Mouse (Mus musculus): Measurements from ENCODE around the gene Pitx3. TPM values are rescaled to one million over a fixed set of nuclear protein-coding genes. Genes with fewer than 3 reads are reported as not detected.
A peak's percentile ranks its signal among the peaks of the same experiment; 100 is the strongest.

Gene Pitx3
- polyA plus RNA-seq, 1 experiment from 2014 or later, result 2.1 TPM

GRCm38 (mm10) chr19:46087871-46088270 is 60.3 kb downstream of the Pitx3 start:
- H3K27me3 ChIP-seq (ENCODE audit: low read depth, poor library complexity, severe bottlenecking), result no peaks in the 10 kb centered on the region
- 88% methylated on average over 7 of the region's 7 CpGs for WGBS
- no peak for DNase-seq (ENCODE audit: low spot score)
- no peaks in the 10 kb centered on the region for H3K9me3 ChIP-seq (replicated peaks)
- H3K4me3 ChIP-seq, result no peak overlapping the region
- no peak overlapping the region for H3K27ac ChIP-seq
- H3K36me3 ChIP-seq, result peaks cover 37% of the 10 kb centered on the region
- no peaks in the 10 kb centered on the region; the same call in 1 of the 2 replicates for H3K4me1 ChIP-seq

GRCm38 (mm10) chr19:46086337-46086736 is 61.8 kb downstream of the Pitx3 start:
- Histone ChIP-seq H3K4me1 (no peaks in the 10 kb centered on the region), H3K27me3 (ENCODE audit: low read depth, poor library complexity, severe bottlenecking) (no peaks in the 10 kb centered on the region), H3K36me3 (peaks cover 53% of the 10 kb centered on the region), H3K9me3 (replicated peaks) (no peaks in the 10 kb centered on the region), H3K27ac (no peak overlapping the region), H3K4me3 (no peak overlapping the region)
- 52% methylated on average over 3 of the region's 3 CpGs for WGBS
- peak; percentile 51 for DNase-seq (ENCODE audit: low spot score)

Other genes starting within 250 kb of the Pitx3 start
- 18.0 and 20.1 TPM in 2 replicates for gene Armh3, start 149.8 kb downstream of the Pitx3 start, polyA plus RNA-seq (2016; fragmentation: Nextera tagmentation; extraction: Ambion mirVana)
- 4.7 and 5.3 TPM in 2 replicates for gene Hps6, start 144.8 kb downstream of the Pitx3 start, polyA plus RNA-seq (2016; fragmentation: Nextera tagmentation; extraction: Ambion mirVana)
- gene Pprc1, start 103.4 kb downstream of the Pitx3 start, polyA plus RNA-seq (2016; fragmentation: Nextera tagmentation; extraction: Ambion mirVana), result 63.0 and 73.3 TPM in 2 replicates
- 96.4 and 104 TPM in 2 replicates for gene Ldb1, start 103.1 kb downstream of the Pitx3 start, polyA plus RNA-seq (2016; fragmentation: Nextera tagmentation; extraction: Ambion mirVana)
- gene Nolc1, start 72.5 kb downstream of the Pitx3 start, polyA plus RNA-seq (2016; fragmentation: Nextera tagmentation; extraction: Ambion mirVana), result 145 and 186 TPM in 2 replicates
- 0.13 TPM in 1 of 2 replicates, not detected in the other for gene Elovl3, start 16.4 kb downstream of the Pitx3 start, polyA plus RNA-seq (2016; fragmentation: Nextera tagmentation; extraction: Ambion mirVana)
- gene Gbf1, start 4.2 kb upstream of the Pitx3 start, polyA plus RNA-seq (2016; fragmentation: Nextera tagmentation; extraction: Ambion mirVana), result 39.5 and 47.8 TPM in 2 replicates
- gene Nfkb2, start 156.0 kb upstream of the Pitx3 start, polyA plus RNA-seq (2016; fragmentation: Nextera tagmentation; extraction: Ambion mirVana), result 4.5 and 5.8 TPM in 2 replicates
- gene Psd, start 178.8 kb upstream of the Pitx3 start, polyA plus RNA-seq (2016; fragmentation: Nextera tagmentation; extraction: Ambion mirVana), result 1.4 and 1.8 TPM in 2 replicates
- gene Fbxl15, start 179.9 kb upstream of the Pitx3 start, polyA plus RNA-seq (2016; fragmentation: Nextera tagmentation; extraction: Ambion mirVana), result 12.2 and 13.0 TPM in 2 replicates
- gene Cuedc2, start 190.4 kb upstream of the Pitx3 start, polyA plus RNA-seq (2016; fragmentation: Nextera tagmentation; extraction: Ambion mirVana), result 150 and 183 TPM in 2 replicates
- gene Mfsd13a, start 192.8 kb upstream of the Pitx3 start, polyA plus RNA-seq (2016; fragmentation: Nextera tagmentation; extraction: Ambion mirVana), result 7.7 and 8.1 TPM in 2 replicates
- 1.3 and 1.8 TPM in 2 replicates for gene 2310034G01Rik, start 202.0 kb upstream of the Pitx3 start, polyA plus RNA-seq (2016; fragmentation: Nextera tagmentation; extraction: Ambion mirVana)
- gene Actr1a, start 247.4 kb upstream of the Pitx3 start, polyA plus RNA-seq (2016; fragmentation: Nextera tagmentation; extraction: Ambion mirVana), result 159 and 168 TPM in 2 replicates
- 53.8 and 58.5 TPM in 2 replicates for gene Sufu, start 248.6 kb upstream of the Pitx3 start, polyA plus RNA-seq (2016; fragmentation: Nextera tagmentation; extraction: Ambion mirVana)